Mouse (Mus musculus) liver, embryonic 14.5 days (tissue): ENCODE results near the gene Tor1a.

Experiments used
- CTCF ChIP-seq: IDR thresholded peaks from 2 replicates; pipeline ENCODE4 v1.5.1; 2016; ENCODE audit warnings: antibody characterized with exemption, low read depth, control low read depth
- EP300 ChIP-seq: IDR thresholded peaks from 2 replicates; pipeline ENCODE4 v1.6.1; 2016; ENCODE audit warnings: antibody characterized with exemption, low read depth

DNA sequence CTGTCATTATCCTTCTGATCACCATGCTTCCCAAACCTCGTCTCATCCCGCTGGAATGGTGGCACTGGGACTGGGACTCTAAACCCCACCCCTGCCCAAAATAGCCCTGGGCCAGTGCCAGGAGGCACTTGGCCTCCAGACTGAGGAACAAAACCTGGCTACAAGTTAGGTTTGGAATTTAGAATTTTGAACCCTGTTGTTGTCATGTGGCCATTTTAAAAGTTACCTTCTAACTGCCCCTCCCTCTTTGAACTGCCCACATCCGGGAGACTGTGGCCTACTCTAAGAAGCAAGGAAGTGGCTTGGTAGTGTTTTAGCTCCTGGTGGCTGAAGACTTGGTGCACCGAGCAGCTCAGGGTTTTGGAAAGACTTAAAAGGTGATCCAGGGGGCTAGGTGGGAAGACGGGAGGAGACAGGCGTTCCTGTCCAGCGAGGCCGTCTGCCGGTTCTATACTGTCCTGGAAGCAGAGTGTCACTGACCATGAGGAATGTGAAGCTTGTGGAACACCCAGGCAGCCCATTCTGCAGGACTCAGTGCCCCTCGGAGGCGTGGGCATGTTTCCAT lies 27.8 kb upstream of the Tor1a start:
- TF ChIP-seq CTCF = no peak
- no peak for TF ChIP-seq EP300
